Mouse (Mus musculus) heart, embryonic 16.5 days (tissue): ENCODE data around the gene Sec24a. TPM values are rescaled to one million over a fixed set of nuclear protein-coding genes. Genes with fewer than 3 reads are reported as not detected.
A peak's percentile ranks its signal among the peaks of the same experiment; 100 is the strongest.
"Not testable (repeated sequence)": the region's sequence is repeated elsewhere in the genome, so short reads cannot be mapped to it uniquely, and the experiment has no call there.

ENCODE experiments used
- ATAC-seq: fragments of 200-750 bp; cut with Nextera tagmentation; replicated peaks from 2 replicates; pipeline ENCODE4 v1.8.0; 2017; ENCODE audit warnings: moderate number of reproducible peaks; ENCODE audit not compliant: insufficient read depth, low FRiP score; ENCODE audit errors: extremely low read depth
- H3K27ac ChIP-seq: fragments of 300-500 bp; sonication (generic); 2 replicates; pipeline ENCODE4 v1.5.1; 2014; ENCODE audit warnings: mild to moderate bottlenecking, low read length, control low read depth, moderate library complexity
- H3K27me3 ChIP-seq: fragments of 300-500 bp; sonication (generic); 2 replicates; pipeline ENCODE4 v1.6.1; 2014; ENCODE audit warnings: low read length, mixed read lengths; ENCODE audit not compliant: control insufficient read depth, insufficient read depth
- H3K36me3 ChIP-seq: fragments of 300-500 bp; sonication (generic); 2 replicates; pipeline ENCODE4 v1.6.1; 2014; ENCODE audit not compliant: control insufficient read depth, insufficient read depth
- H3K4me1 ChIP-seq: fragments of 300-500 bp; sonication (generic); 2 replicates; pipeline ENCODE4 v1.6.1; 2014; ENCODE audit warnings: low read length, mixed read lengths; ENCODE audit not compliant: control insufficient read depth, insufficient read depth
- H3K4me2 ChIP-seq: fragments of 300-500 bp; sonication (generic); 2 replicates; pipeline ENCODE4 v1.6.1; 2014; ENCODE audit warnings: low read depth, mild to moderate bottlenecking, control low read depth, low read length
- H3K4me3 ChIP-seq: fragments of 300-500 bp; sonication (generic); 2 replicates; pipeline ENCODE4 v1.5.1; 2014; ENCODE audit warnings: mild to moderate bottlenecking, control low read depth, low read length
- H3K9ac ChIP-seq: fragments of 300-500 bp; sonication (generic); 2 replicates; pipeline ENCODE4 v1.6.1; 2014; ENCODE audit warnings: low read length, control low read depth
- H3K9me3 ChIP-seq: fragments of 300-500 bp; sonication (generic); replicated peaks from 2 replicates; pipeline ENCODE4 v1.6.1; 2016; ENCODE audit warnings: low read length; ENCODE audit not compliant: control insufficient read depth
- WGBS: fragments of 180-500 bp; shearing (Covaris S2); extraction: QIAGEN DNeasy Blood & Tissue Kit; methylation state at CpG from one replicate; pipeline ENCODE4 v1.1.7; 2014; 5-methylcytosine and 5-hydroxymethylcytosine counted together
- polyA plus RNA-seq: library from polyadenylated mRNA; unstranded; fragments of >200 nt; fragmentation: Nextera tagmentation; extraction: Ambion mirVana; gene quantifications from 2 replicates; pipeline ENCODE4 v1.2.1, GENCODE M21; 2015

Sec24a gene
- polyA plus RNA-seq, 1 experiment from 2014 or later: 10.7 TPM

DNA sequence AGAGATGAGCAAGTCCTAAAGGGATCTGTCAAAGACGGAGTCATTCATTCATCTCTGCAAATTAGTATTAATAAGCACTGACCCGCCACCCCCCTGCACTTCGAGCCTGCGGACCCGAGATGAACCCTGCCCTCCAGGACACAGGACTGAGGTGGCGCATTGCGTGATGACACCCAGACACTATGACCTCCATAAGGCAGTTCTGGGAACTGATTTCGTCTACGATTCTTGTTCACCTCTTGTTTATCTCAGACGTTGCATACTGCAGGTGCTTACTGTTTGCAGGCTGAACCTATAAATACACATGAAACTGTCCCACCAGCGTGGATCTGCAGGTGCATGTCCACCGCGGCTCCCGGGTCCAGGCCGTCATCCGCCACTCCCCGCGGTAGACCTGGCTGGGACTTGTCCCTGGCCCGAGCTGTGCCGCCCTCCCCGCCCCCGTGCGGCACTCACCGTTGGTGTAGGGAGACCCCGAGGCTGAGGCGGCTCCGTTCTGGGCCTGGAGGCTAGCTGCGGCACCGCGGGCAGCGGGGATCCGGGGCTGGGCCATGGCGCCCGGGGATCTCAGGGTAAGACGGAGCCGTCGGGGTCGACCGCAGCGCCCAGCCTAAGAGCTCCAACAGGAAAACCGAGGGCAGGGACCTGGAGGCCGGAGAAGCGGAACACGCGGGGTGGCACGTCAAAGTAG is 7.7 kb downstream of the Sec24a start:
- Histone ChIP-seq H3K36me3 (no peaks in the 10 kb centered on the region), H3K4me2 (peak overlapping the region; percentile 90), H3K9me3 (no peaks in the 10 kb centered on the region), H3K4me3 (peak overlapping the region; percentile 91), H3K9ac (peak overlapping the region; percentile 94), H3K27ac (peak overlapping the region; percentile 64), H3K4me1 (peaks cover 17% of the 10 kb centered on the region), H3K27me3 (no peaks in the 10 kb centered on the region)
- under 1% methylated on average over 46 of the region's 46 CpGs for WGBS
- ATAC-seq: peak; percentile 82

- H3K9me3 ChIP-seq, H3K27ac ChIP-seq, ATAC-seq, H3K27me3 ChIP-seq, H3K4me3 ChIP-seq, H3K9ac ChIP-seq, H3K36me3 ChIP-seq, H3K4me2 ChIP-seq: not testable (repeated sequence)
- peaks cover 17% of the 10 kb centered on the region for H3K4me1 ChIP-seq
- 72% methylated on average over 6 of the region's 6 CpGs for WGBS
Measured at GRCm38 (mm10) chr11:51751623-51752225, 11.7 kb downstream of the Sec24a start.

GRCm38 (mm10) chr11:51746096-51746495 is 17.3 kb downstream of the Sec24a start:
- H3K4me3 ChIP-seq: no peak overlapping the region
- no peaks in the 10 kb centered on the region; the same call in 1 of the 2 replicates for H3K9me3 ChIP-seq
- no peak overlapping the region for H3K9ac ChIP-seq
- WGBS: 93% methylated on average over 1 of the region's 1 CpGs
- no peak overlapping the region for H3K27ac ChIP-seq
- H3K4me1 ChIP-seq: no peaks in the 10 kb centered on the region
- no peak for ATAC-seq
- no peaks in the 10 kb centered on the region for H3K27me3 ChIP-seq
- peaks cover 16% of the 10 kb centered on the region for H3K36me3 ChIP-seq
- H3K4me2 ChIP-seq: no peak overlapping the region

- Histone ChIP-seq H3K4me1 (no peaks in the 10 kb centered on the region), H3K4me3 (no peak overlapping the region), H3K4me2 (no peak overlapping the region), H3K36me3 (peaks cover 18% of the 10 kb centered on the region), H3K9me3 (no peaks in the 10 kb centered on the region), H3K27me3 (no peaks in the 10 kb centered on the region), H3K9ac (no peak overlapping the region), H3K27ac (no peak overlapping the region)
- no peak for ATAC-seq
- WGBS: 90% methylated on average over 3 of the region's 3 CpGs
Measured at GRCm38 (mm10) chr11:51740701-51741100, 22.7 kb downstream of the Sec24a start.

- WGBS: 86% methylated on average over 3 of the region's 3 CpGs
- Histone ChIP-seq H3K4me3 (no peak overlapping the region), H3K36me3 (peaks cover 17% of the 10 kb centered on the region), H3K4me1 (no peaks in the 10 kb centered on the region), H3K4me2 (no peak overlapping the region), H3K27me3 (no peaks in the 10 kb centered on the region), H3K27ac (no peak overlapping the region), H3K9ac (no peak overlapping the region), H3K9me3 (no peaks in the 10 kb centered on the region)
- ATAC-seq: no peak
Measured at GRCm38 (mm10) chr11:51738651-51739403, 24.6 kb downstream of the Sec24a start.

- H3K9me3 ChIP-seq, H3K4me3 ChIP-seq, ATAC-seq, H3K4me2 ChIP-seq, H3K27ac ChIP-seq, H3K9ac ChIP-seq, H3K27me3 ChIP-seq, H3K4me1 ChIP-seq: not testable (repeated sequence)
- peaks cover 25% of the 10 kb centered on the region for H3K36me3 ChIP-seq
- 95% methylated on average over 11 of the region's 13 CpGs for WGBS
Measured at GRCm38 (mm10) chr11:51734218-51734617, 29.2 kb downstream of the Sec24a start.

- H3K4me3 ChIP-seq: no peak overlapping the region
- no peak for ATAC-seq
- no peak overlapping the region for H3K9ac ChIP-seq
- no peak overlapping the region for H3K27ac ChIP-seq
- peaks cover 28% of the 10 kb centered on the region for H3K36me3 ChIP-seq
- no peaks in the 10 kb centered on the region for H3K27me3 ChIP-seq
- H3K4me1 ChIP-seq: no peaks in the 10 kb centered on the region
- WGBS: 77% methylated on average over 1 of the region's 1 CpGs
- no peak overlapping the region for H3K4me2 ChIP-seq
- no peaks in the 10 kb centered on the region for H3K9me3 ChIP-seq
Measured at GRCm38 (mm10) chr11:51732883-51733282, 30.6 kb downstream of the Sec24a start.

DNA sequence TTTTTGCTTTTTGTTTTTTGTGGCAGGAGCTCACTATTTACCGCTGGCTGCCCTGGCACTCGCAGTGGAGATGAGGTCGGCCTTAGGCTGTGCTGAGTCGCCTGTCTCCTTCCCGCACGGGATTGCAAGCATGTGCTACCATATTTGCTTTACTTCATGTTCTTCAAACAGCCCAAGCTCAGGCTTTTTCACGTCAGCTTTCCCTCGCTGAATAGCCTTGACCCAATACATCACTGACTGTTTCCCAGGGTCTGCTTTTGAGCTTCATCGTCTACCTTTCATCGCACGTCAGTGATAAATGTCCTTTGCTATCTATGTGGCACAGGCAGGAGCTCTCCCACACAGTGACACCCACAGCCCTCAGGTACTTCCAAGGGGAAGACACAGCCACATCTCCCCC is 42.4 kb downstream of the Sec24a start:
- 91% methylated on average over 11 of the region's 11 CpGs for WGBS
- no peaks in the 10 kb centered on the region for H3K27me3 ChIP-seq
- H3K9ac ChIP-seq: no peak overlapping the region
- H3K4me2 ChIP-seq: no peak overlapping the region
- H3K4me1 ChIP-seq: no peaks in the 10 kb centered on the region
- no peak overlapping the region for H3K4me3 ChIP-seq
- no peak overlapping the region for H3K27ac ChIP-seq
- ATAC-seq: no peak
- H3K9me3 ChIP-seq: no peaks in the 10 kb centered on the region
- peaks cover 56% of the 10 kb centered on the region for H3K36me3 ChIP-seq

GRCm38 (mm10) chr11:51707080-51707479 is 56.4 kb downstream of the Sec24a start:
- no peak overlapping the region for H3K9ac ChIP-seq
- no peak overlapping the region for H3K4me2 ChIP-seq
- no peak overlapping the region for H3K4me3 ChIP-seq
- H3K9me3 ChIP-seq: no peaks in the 10 kb centered on the region
- ATAC-seq: no peak
- H3K4me1 ChIP-seq: no peaks in the 10 kb centered on the region
- peaks cover 33% of the 10 kb centered on the region for H3K36me3 ChIP-seq
- H3K27me3 ChIP-seq: no peaks in the 10 kb centered on the region
- H3K27ac ChIP-seq: no peak overlapping the region
- 65% methylated on average over 10 of the region's 13 CpGs for WGBS
